Mouse (Mus musculus): ENCODE data around the gene H2afy.

- TF ChIP-seq GATA1 (IDR thresholded peaks at IDR 0.05; ENCODE audit: low read length), result no peak
- no peak for TF ChIP-seq TAL1 (IDR thresholded peaks at IDR 0.05; ENCODE audit: low read length)
These were observed 5.6 kb downstream of the H2afy start for GRCm38 (mm10) chr13:56130544-56130943.

All from erythroblast, embryonic 14.5 days (primary cell).